Mouse (Mus musculus): Measurements from ENCODE around the gene Nodal.

DNA sequence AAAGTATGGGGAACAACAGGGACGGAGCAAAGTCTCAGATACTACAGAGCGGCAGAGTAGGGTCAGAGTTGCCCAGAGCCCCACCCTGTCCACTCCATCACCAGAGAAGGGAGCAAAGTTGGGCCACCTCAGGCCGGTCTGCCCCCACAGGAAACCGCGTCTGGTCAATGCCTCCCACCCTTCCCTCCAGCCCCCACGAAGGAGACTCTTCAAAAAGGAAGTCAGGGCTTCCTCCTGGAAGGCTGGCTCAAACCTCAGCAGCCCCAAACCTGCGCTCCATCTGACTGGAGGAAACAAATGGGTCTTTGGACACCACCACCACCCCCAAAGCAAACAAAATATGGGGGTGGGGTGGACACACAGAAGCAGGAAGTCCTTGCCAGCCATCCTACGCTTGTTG, 35.9 kb upstream of the Nodal start:
- TF ChIP-seq POLR2A (IDR thresholded peaks at IDR 0.05; ENCODE audit: low read depth, low read length): no peak
- TF ChIP-seq CTCF (IDR thresholded peaks at IDR 0.05; ENCODE audit: extremely low read depth, insufficient read length, insufficient replicate concordance, low read depth, low read length): no peak

Measured in small intestine, adult 2 months (tissue).